Mouse (Mus musculus): ENCODE measurements around the gene Sdhc. TPM values are rescaled to one million over a fixed set of nuclear protein-coding genes. Genes with fewer than 3 reads are reported as not detected.

Gene Sdhc
- polyA plus RNA-seq, 1 experiment from 2014 or later = 425 TPM

DNA sequence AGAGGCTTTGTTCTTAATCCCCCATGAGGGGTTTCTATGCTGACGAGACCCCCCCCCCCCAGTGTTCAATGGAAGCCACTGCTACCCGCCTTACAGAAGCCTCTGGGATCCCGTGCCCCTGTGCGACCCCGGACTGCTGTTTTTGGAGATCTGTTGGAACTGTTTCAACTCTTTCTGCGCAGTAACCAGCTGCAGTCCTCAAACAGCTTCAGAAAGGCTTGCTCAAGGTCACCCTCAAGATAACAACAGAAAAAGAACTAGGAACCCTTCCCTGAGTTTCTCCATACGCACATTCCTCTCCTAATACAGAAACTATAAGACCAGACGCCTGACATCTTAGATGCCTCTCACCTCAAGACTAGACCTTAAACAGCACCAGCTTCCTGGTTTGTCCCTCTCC, 38.6 kb upstream of the Sdhc start:
- H3K4me3 ChIP-seq = no peak overlapping the region
- no peaks in the 10 kb centered on the region for H3K36me3 ChIP-seq
- H3K4me1 ChIP-seq (replicated peaks) = peaks cover 66% of the 10 kb centered on the region
- WGBS = 12% methylated on average over 8 of the region's 8 CpGs
- peak overlapping the region; percentile 49 for H3K4me2 ChIP-seq
- H3K9ac ChIP-seq = peak overlapping the region; percentile 4; the same call in 1 of the 2 replicates
- no peaks in the 10 kb centered on the region for H3K9me3 ChIP-seq (replicated peaks)
- peak overlapping the region; percentile 89 for H3K27ac ChIP-seq (ENCODE audit: poor library complexity, severe bottlenecking)
- 0 out of 2 replicates have a peak, but pooled peaks cover 4% of the 10 kb centered on the region for H3K27me3 ChIP-seq (replicated peaks)
- peak; percentile 29 for ATAC-seq (ENCODE audit: insufficient number of reproducible peaks, low FRiP score)

DNA sequence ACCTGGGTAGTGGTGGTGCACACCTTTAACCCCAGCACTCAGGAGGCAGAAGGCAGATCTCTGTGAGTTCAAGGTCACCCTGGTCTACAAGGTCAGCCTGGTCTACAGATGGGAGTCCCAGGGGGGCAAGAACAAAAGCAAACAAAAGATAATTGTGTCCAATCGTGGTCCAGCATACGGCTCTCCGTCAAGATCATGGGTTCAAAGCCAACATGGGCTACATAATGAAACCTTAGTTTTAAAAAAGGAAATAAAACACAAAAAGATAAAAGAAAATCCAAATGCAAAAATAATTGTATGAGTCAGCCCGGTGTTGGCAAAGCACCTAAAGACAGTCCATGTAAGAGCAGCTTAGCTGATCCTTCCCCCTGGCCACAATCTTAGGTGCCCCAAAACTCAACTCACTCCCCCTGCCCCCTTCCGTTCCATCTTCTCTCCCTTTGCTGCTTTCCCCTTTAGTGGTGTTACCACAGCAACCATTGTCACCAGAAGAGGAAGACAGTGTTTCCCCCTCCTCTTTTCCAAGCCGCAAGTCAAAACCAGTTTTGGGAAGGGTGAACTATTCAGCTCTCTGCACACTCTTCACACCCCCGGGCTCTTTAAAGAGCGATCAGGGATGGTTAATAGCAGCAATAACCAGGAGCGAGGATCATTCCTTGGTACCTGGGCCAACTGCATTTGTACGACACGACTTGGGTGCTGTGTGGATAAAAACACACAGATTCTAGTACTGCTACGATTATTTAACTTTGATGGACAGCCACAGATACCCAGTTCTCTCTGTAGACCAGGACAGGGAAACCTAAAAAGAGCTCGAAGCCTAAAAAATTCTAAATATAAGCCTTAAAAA, 37.7 kb upstream of the Sdhc start:
- 75% methylated on average over 13 of the region's 13 CpGs for WGBS

DNA sequence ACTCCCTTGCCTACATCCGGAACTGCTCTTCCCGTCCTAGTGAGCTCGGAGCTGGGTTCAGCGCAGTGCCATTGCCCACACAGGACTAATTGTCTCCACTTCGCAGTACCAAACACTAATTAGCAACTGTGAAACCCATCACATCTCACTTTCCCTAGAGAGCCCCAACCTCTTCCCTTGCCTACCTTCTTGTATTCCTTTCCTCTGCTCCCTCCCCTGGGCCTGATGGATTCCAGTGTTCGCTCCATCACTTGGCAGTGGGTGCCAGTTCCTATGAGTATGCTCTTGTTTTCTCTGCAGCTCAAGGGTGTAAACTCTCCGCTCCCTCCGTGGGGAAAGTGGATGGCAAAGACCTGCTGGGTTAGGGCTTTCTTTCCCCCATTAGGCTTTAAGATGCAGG, 35.3 kb upstream of the Sdhc start:
- 55% methylated on average over 8 of the region's 8 CpGs for WGBS
- no peak overlapping the region for H3K4me2 ChIP-seq
- peaks cover 55% of the 10 kb centered on the region for H3K4me1 ChIP-seq (replicated peaks)
- no peak overlapping the region for H3K4me3 ChIP-seq
- no peaks in the 10 kb centered on the region for H3K36me3 ChIP-seq
- no peak overlapping the region; the same call in 1 of the 2 replicates for H3K27ac ChIP-seq (ENCODE audit: poor library complexity, severe bottlenecking)
- no peak overlapping the region for H3K9ac ChIP-seq
- ATAC-seq (ENCODE audit: insufficient number of reproducible peaks, low FRiP score) = no peak
- H3K9me3 ChIP-seq (replicated peaks) = no peaks in the 10 kb centered on the region
- no peaks in the 10 kb centered on the region for H3K27me3 ChIP-seq (replicated peaks)

More for the DNA sequence above, 37.7 kb upstream of the Sdhc start:
- ATAC-seq (ENCODE audit: insufficient number of reproducible peaks, low FRiP score) = no peak
- Histone ChIP-seq H3K4me1 (replicated peaks) (peaks cover 66% of the 10 kb centered on the region), H3K36me3 (no peaks in the 10 kb centered on the region), H3K27me3 (replicated peaks) (0 out of 2 replicates have a peak, but pooled peaks cover 3% of the 10 kb centered on the region), H3K27ac (ENCODE audit: poor library complexity, severe bottlenecking) (peak overlapping the region; percentile 89), H3K4me3 (no peak overlapping the region), H3K9ac (no peak overlapping the region), H3K4me2 (no peak overlapping the region), H3K9me3 (replicated peaks) (no peaks in the 10 kb centered on the region)

DNA sequence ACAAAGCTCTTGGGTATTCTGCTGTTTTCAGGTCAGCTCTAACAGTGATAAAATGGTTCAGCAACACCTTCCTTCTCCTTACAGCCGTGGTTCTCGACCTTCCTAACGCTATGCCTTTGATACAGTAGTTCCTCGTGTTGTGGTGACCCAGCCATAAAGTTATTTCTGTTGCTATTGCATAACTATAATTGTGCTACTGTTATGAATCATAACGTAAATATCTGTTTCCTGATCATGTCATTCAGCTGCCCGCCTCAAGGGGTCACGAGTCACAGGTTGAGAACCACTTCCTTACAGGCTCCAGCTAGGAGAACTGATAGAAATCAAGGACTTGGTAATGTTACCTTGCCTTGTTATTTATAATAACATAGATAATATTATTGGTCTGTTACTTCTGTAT, 33.9 kb upstream of the Sdhc start:
- H3K4me2 ChIP-seq = no peak overlapping the region
- H3K27me3 ChIP-seq (replicated peaks) = no peaks in the 10 kb centered on the region
- H3K9ac ChIP-seq = no peak overlapping the region
- no peaks in the 10 kb centered on the region for H3K9me3 ChIP-seq (replicated peaks)
- peak overlapping the region; percentile 84; the same call in 1 of the 2 replicates for H3K27ac ChIP-seq (ENCODE audit: poor library complexity, severe bottlenecking)
- ATAC-seq (ENCODE audit: insufficient number of reproducible peaks, low FRiP score) = no peak
- 69% methylated on average over 7 of the region's 7 CpGs for WGBS
- peaks cover 52% of the 10 kb centered on the region for H3K4me1 ChIP-seq (replicated peaks)
- no peaks in the 10 kb centered on the region for H3K36me3 ChIP-seq
- no peak overlapping the region for H3K4me3 ChIP-seq

DNA sequence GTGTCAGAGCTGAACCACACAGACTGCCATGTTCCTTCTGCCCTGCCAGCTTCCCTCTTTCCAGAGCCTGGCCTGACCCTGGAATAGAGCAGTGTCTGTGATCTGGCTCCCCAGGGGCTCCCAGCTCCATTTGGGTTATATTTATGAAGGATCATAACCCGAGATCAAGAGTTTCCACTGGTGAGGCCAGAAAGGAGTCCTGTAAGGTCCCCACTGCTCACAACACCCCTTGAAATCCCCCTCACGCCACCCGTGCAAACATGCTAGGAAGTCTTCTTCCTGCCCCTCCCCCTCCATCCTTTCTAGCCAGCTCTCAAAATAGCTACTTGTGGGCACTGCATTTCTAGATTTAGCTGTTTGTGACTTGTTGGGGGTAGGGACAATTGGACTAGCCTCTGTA, 33.2 kb upstream of the Sdhc start:
- Histone ChIP-seq H3K4me1 (replicated peaks) (peaks cover 45% of the 10 kb centered on the region), H3K4me3 (no peak overlapping the region), H3K27ac (ENCODE audit: poor library complexity, severe bottlenecking) (peak overlapping the region; percentile 84), H3K9ac (no peak overlapping the region), H3K36me3 (no peaks in the 10 kb centered on the region), H3K4me2 (peak overlapping the region; percentile 8; the same call in 1 of the 2 replicates), H3K9me3 (replicated peaks) (no peaks in the 10 kb centered on the region), H3K27me3 (replicated peaks) (no peaks in the 10 kb centered on the region)
- WGBS = 29% methylated on average over 3 of the region's 3 CpGs
- no peak for ATAC-seq (ENCODE audit: insufficient number of reproducible peaks, low FRiP score)

DNA sequence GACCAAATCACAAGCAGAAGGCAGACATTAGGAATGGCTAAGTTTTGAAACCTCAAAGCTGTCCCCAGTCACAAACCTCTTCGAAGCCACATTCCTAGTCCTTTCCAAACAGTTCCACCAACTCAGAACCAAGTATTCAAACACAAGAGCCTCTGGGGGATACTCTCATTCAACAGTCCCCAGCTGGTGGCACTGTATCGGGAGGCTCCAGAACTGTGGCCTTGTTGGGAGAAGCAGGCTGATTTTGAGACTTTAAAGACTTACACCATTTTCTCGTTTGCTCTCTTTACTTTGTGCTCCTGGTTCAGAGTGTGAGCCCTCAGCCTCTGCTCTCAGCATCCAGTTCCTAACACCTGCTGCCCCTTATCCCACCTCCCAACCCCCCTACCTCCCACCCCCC, 32.6 kb upstream of the Sdhc start:
- WGBS = 87% methylated on average over 3 of the region's 3 CpGs
- Histone ChIP-seq H3K9ac (no peak overlapping the region), H3K27me3 (replicated peaks) (no peaks in the 10 kb centered on the region), H3K27ac (ENCODE audit: poor library complexity, severe bottlenecking) (peak overlapping the region; percentile 84), H3K36me3 (no peaks in the 10 kb centered on the region), H3K9me3 (replicated peaks) (no peaks in the 10 kb centered on the region), H3K4me2 (no peak overlapping the region), H3K4me3 (no peak overlapping the region), H3K4me1 (replicated peaks) (peaks cover 39% of the 10 kb centered on the region)
- no peak for ATAC-seq (ENCODE audit: insufficient number of reproducible peaks, low FRiP score)

DNA sequence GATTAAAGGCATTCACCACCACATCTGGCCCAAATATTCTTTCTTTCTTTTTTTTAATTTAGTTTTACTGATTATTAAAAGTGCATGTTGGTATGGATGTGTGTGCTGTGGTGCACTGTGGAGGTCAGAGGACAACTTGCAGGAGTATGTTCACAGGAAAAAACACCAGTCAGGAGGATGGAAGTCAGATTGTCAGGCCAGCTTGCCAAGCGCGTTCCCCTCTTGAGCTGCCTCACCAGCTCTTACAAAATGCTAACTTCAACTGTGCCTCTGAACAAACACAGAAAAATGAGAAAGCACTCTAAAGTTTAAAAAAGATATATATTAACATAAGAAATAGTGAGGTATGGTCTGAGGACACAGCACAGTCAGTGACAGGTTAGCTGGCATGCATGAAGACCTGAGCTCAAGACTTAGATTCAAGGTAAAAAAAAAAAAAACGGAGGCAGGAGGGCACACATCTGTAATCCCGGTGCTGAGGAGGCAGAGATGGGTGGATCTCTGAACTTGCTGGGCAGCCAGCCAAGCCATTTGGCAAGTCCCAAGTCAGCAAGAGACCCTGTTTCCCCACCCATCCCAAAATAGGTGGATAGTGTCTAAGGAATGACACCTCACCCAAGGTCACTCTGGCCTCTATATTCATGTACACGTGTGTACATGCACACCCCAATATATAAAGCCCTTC, 29.2 kb upstream of the Sdhc start:
- no peak for ATAC-seq (ENCODE audit: insufficient number of reproducible peaks, low FRiP score)
- Histone ChIP-seq H3K4me2 (no peak overlapping the region), H3K9me3 (replicated peaks) (no peaks in the 10 kb centered on the region), H3K36me3 (no peaks in the 10 kb centered on the region), H3K27ac (ENCODE audit: poor library complexity, severe bottlenecking) (no peak overlapping the region), H3K4me1 (replicated peaks) (peaks cover 22% of the 10 kb centered on the region), H3K9ac (no peak overlapping the region), H3K4me3 (no peak overlapping the region), H3K27me3 (replicated peaks) (no peaks in the 10 kb centered on the region)
- 66% methylated on average over 5 of the region's 5 CpGs for WGBS

DNA sequence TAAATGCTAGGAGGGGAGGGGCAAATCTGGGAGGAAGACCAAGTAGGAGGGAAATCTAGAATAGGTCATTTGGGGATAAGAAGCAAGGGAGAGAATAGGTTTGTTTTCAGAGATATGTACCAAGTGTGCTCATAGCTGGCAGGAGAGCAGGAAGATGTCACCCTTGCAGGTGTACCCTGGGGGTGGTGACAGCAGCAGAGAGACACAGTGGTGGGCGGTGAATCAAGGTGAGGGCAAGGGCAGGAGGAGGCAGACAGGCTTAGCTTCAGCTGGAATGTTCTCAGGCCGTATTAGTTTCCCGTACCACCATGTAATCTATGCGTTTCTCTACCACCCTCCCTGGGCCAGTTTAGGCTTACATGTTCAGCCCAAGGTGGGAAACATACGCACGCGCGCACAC, 22.4 kb upstream of the Sdhc start:
- 88% methylated on average over 8 of the region's 8 CpGs for WGBS

DNA sequence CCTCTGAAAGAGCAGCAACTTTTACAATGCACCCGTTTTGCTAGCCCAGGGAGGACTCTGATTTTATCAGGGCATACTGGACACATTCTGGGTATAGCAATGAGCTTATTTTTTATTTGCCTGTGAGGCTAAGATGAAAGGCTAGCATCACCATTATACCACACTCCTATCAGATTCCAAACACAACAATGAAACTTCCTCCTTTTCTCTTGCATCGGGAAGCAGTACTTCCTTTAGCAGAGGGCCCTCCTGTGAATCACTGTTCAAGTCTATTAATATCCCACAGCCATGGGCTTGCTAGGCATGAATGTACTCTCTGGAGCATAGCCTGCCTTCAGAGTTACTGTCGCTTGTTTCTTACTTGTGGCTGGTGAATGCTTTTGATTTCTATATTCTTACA, 20.7 kb upstream of the Sdhc start:
- H3K4me1 ChIP-seq (replicated peaks) = peaks cover 25% of the 10 kb centered on the region
- H3K27me3 ChIP-seq (replicated peaks) = no peaks in the 10 kb centered on the region
- no peaks in the 10 kb centered on the region for H3K9me3 ChIP-seq (replicated peaks)
- peak overlapping the region; percentile 77 for H3K27ac ChIP-seq (ENCODE audit: poor library complexity, severe bottlenecking)
- peak overlapping the region; percentile 1; the same call in 1 of the 2 replicates for H3K4me2 ChIP-seq
- H3K9ac ChIP-seq = no peak overlapping the region
- H3K4me3 ChIP-seq = no peak overlapping the region
- H3K36me3 ChIP-seq = peaks cover 3% of the 10 kb centered on the region; the same call in 1 of the 2 replicates
- 28% methylated on average over 3 of the region's 3 CpGs for WGBS
- ATAC-seq (ENCODE audit: insufficient number of reproducible peaks, low FRiP score) = peak; percentile 55; the same call in 1 of the 2 replicates

More for the DNA sequence above, 22.4 kb upstream of the Sdhc start:
- no peak overlapping the region for H3K4me2 ChIP-seq
- no peak overlapping the region for H3K4me3 ChIP-seq
- no peak overlapping the region for H3K27ac ChIP-seq (ENCODE audit: poor library complexity, severe bottlenecking)
- H3K9ac ChIP-seq = no peak overlapping the region
- H3K36me3 ChIP-seq = peaks cover 3% of the 10 kb centered on the region; the same call in 1 of the 2 replicates
- no peaks in the 10 kb centered on the region for H3K27me3 ChIP-seq (replicated peaks)
- ATAC-seq (ENCODE audit: insufficient number of reproducible peaks, low FRiP score) = no peak
- peaks cover 25% of the 10 kb centered on the region for H3K4me1 ChIP-seq (replicated peaks)
- H3K9me3 ChIP-seq (replicated peaks) = no peaks in the 10 kb centered on the region

DNA sequence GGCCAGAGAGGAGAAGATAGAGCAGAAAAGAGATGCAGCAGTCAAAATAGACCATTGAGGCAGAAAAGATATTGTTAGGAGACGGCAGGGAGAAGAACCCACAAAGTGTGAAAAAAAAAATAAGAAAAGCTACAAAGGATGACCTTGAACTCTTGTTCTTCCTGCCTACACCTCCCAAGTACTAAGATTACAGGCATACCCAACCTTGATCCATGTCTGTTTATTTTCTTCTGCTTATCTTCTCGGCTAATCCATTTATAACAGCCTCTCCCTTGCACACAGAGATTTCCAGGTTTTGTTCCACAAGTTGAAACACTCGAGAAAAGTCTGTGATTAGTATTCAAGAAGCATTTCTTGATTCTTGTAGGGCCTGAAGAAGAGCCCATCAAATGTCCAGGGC, 19.5 kb upstream of the Sdhc start:
- Histone ChIP-seq H3K4me3 (no peak overlapping the region), H3K4me2 (no peak overlapping the region), H3K27ac (ENCODE audit: poor library complexity, severe bottlenecking) (no peak overlapping the region), H3K4me1 (replicated peaks) (peaks cover 25% of the 10 kb centered on the region), H3K36me3 (peaks cover 3% of the 10 kb centered on the region; the same call in 1 of the 2 replicates), H3K9me3 (replicated peaks) (no peaks in the 10 kb centered on the region), H3K27me3 (replicated peaks) (no peaks in the 10 kb centered on the region), H3K9ac (no peak overlapping the region)
- 40% methylated on average over 3 of the region's 3 CpGs for WGBS
- no peak for ATAC-seq (ENCODE audit: insufficient number of reproducible peaks, low FRiP score)

DNA sequence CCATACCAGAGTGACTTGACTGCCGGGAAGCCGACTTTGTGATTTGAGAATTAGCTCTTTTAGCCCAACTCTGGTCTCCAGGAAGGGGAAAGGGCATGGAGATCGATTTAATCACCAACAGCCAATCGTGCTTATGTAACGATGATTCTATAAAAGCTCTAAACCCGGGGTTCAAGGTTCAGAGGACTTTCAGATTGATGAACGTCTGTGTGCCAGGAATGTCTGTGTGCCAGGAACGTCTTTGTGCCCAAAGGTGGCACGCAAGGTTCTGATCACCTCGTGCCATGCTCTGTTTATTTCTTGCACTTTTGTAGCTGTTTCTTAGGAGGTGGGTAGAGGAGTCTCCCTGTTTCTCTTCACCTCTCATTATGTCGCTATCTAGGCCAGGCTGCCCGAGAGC, 18.5 kb upstream of the Sdhc start:
- Histone ChIP-seq H3K36me3 (peaks cover 2% of the 10 kb centered on the region; the same call in 1 of the 2 replicates), H3K4me2 (no peak overlapping the region), H3K27ac (ENCODE audit: poor library complexity, severe bottlenecking) (no peak overlapping the region), H3K9me3 (replicated peaks) (no peaks in the 10 kb centered on the region), H3K9ac (no peak overlapping the region), H3K4me1 (replicated peaks) (peaks cover 16% of the 10 kb centered on the region), H3K27me3 (replicated peaks) (no peaks in the 10 kb centered on the region), H3K4me3 (no peak overlapping the region)
- WGBS = 79% methylated on average over 12 of the region's 12 CpGs
- ATAC-seq (ENCODE audit: insufficient number of reproducible peaks, low FRiP score) = no peak
